Mouse (Mus musculus): ENCODE results near the gene Cd83. TPM values are rescaled to one million over a fixed set of nuclear protein-coding genes. Genes with fewer than 3 reads are reported as not detected.

The Cd83 gene
- total RNA-seq, 4 experiments from 2014 or later = 7.6 to 21.2 (median 13.4) TPM

DNA sequence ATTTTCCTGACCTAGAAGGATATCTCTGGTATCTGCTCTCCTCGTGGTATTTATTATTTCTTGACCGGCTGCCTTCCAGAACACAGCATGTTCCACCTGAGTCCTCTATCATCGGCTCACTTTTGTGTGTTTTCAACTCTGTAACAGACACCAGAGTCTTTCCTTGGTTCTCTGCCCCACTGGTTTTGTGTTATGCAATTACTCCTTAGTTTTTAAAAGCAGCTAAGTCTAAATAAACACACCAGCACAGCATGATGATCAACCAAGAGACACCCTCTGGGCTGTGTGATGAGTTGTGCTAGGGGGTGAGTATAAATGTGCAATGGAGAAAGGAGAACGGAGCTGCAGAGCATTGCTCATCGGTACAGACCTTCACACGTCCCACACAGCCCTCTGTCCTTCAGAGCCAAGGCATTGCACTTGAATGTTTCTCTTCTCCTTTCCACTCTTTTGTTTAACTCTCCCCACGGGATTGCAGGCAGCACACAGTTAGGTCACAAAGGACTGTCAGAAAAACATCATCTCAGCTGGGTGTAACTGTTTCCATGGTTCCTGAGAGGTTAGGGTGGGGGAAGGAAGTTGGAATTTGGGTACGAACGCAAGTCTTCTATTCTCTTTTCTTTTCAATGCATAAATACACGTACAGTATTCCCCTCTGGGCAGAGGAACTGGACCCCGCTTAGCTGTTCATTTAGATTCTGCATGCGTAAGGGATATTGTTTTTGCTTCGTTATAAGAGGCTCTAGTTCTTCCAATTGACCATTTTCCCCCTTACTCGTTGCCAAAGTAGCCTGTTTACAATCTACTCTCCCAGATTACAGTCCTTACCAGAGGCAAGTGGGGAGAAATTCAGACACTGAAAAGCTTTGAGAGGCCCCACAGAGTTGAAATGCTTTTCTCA is 22.0 kb downstream of the Cd83 start:
- DNase-seq (ENCODE audit: low spot score in 2 of 2) = no peak

DNA sequence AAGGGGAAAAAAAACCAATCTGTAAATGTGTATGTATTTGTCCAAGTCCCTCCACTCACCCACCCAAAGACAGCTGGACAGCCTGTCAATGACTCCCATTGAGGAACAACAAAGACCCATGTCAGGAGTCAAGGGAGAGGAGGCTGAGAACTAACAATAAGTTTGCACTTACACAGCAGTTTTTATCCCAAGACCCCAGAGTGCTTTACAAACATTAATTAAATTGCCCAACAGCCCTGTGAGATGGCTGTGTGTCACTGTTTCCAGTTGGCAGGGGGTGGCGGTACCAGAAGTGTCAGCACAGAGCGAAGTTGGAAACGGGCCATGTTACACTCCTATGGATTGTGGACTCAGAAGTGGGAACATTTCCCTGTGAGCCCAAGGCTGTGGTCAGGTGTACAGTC is 22.7 kb downstream of the Cd83 start:
- DNase-seq (ENCODE audit: low spot score in 2 of 2) = no peak

DNA sequence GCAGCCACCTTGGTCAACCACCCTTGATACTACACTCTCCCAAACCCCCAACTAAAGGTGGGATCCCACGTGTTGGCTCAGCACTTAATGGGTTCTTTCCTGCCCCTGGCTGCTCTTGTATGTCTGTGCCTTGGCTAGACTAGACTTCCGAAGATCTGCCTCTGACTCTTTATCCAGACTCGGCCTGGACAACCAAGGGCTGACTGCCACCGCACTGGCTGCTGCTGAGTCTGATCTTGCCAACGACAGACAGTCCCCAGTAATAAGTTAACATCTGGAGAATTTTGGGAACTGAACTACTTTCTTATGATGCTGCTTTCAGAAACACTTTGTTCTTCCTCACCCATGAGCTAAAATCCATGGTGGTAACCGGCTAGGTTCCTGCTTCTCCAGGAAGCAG is 26.0 kb downstream of the Cd83 start:
- no peak for DNase-seq (ENCODE audit: low spot score in 2 of 2)

DNA sequence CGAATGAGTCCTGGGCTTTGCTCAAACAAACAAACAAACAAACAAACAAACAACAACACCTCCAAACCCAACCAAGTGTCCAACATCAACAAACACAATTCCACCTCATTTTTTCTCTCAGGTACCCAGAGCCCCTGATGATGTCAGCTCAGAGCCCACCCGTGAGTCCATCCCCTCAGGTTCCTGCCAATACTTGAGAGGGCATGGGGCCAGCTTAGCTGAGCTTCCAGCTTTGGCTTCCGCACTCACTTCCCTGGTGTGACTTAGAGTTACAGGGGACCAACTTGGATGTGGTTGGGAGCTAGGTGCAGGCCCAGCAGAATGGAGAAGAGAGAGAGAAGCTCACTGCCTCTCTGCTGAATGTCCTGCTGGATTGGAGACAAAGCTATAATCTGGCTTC is 27.3 kb downstream of the Cd83 start:
- no peak for DNase-seq (ENCODE audit: low spot score in 2 of 2)

DNA sequence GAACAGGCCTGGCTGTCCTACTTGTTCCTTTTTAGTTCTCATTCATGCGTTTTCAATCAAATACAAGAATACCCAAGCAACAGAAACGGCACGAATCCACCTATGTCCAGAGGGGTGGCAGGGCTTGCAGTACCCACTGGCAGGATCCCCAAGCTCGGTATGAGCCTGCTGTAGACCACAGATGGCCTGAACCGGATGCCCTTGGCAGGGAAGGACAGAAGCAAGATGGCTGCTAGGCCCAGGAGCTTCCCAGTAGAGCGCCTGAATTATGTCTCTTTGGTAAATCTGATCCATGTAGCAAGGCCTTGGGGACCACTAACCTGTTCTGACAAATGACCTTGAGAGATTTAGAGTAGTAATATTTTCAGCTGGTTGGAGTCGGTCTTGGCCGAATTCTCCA is 28.9 kb downstream of the Cd83 start:
- no peak for DNase-seq (ENCODE audit: low spot score in 2 of 2)

DNA sequence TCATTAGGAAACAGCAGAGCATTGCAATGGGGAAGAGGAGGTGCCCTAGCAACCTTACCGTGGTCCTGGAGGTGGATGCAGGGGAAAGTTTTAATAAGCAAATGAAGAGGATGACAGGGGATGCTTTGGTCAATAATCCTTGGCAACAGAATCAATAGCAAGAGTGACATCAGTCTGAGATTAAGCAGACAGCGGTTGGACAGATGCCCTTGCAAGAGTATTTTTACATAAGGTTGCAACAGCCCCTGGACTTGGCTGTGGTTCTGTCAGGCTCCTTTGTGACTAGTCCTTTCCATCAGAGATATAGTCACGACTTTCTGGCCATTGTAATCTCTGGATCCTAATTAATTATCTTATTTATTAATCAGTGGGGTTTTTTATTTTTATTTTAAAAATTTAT is 32.9 kb downstream of the Cd83 start:
- DNase-seq (ENCODE audit: low spot score in 2 of 2) = no peak

DNA sequence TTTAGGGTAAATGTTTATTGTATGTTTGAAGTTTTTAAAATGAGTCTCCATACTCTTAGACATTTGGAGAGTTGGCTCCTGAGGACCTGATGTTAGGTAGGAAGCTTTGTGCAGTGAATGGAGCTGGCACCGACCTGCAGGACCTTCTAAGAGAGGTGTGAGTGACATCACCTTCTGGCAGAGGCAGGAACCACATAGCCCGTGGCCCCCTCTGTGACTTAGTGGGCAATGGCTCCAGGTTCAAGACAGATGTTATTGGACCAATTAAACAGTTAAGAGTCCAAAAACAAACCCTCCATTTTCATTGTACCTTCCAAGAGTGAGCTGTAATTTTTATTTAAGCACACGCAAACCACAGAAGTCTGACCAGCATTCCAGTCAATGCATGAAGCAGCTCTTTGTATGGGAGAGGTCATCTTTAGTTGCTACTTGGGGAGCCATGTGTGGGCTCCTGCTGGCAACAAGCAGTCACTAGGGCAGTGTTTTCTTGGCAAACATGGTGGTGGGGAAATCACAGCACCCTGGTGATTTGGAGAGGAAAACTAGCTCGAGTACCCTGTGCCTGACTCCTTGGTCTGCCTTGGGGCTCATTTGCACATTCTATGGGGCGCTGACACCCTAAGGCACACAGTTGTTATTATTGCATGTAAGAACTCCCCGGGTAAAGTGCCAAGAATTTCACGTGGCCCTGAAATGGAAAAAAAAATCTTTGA is 33.9 kb downstream of the Cd83 start:
- DNase-seq (ENCODE audit: low spot score in 2 of 2) = no peak

DNA sequence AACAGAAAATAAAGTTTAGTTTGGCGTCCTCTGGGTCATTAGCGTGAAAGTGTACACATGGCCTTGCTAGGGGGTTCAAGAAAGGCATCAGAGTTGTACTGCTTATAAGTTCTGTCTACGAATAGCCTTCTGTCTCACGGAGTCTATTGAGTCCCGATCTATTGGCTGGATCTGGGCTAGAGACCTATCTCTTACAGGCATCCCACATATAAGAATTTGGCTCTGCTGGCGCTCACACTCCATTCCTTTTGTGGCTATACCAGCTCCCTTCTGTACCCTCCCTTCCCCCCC is 34.4 kb downstream of the Cd83 start:
- no peak for DNase-seq (ENCODE audit: low spot score in 2 of 2)

DNA sequence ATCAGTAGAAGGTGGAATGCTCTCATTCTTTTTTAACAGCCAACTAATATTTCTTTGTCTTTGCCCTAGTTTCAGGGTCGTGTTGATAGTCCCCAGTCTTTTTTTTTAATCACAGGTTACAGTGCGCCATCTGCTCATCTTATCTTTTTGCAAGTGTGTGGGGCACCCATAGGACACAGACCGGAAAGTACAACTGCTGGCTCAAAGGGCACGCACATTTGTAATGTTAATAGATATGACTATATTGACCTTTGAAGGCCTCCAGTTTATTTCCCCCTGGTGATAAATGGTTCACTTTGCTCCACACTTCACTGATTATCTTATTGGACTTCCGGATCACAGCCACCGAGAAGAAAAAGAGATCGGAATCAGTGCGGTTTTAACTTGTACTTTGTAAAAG is 35.5 kb downstream of the Cd83 start:
- no peak for DNase-seq (ENCODE audit: low spot score in 2 of 2)

DNA sequence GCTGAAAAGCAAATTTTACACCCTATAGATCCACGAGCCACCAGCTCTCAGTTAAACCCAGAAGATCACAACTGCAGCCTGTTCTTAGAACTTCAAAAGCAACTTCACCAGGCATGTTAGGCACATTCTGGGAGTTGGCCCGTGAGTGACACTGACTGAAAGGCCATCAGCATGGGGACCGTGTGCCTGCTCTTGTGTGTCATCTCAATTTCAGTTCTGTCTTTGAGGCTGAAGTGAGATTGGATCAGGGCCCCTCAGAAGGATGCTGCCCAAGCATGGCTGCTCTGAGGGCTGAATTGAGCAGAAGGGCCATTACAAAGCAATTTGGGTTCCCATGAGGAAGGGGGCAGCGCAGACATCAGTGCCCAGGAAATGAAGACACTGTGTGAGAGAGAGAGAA is 37.7 kb downstream of the Cd83 start:
- DNase-seq (ENCODE audit: low spot score in 2 of 2) = no peak

DNA sequence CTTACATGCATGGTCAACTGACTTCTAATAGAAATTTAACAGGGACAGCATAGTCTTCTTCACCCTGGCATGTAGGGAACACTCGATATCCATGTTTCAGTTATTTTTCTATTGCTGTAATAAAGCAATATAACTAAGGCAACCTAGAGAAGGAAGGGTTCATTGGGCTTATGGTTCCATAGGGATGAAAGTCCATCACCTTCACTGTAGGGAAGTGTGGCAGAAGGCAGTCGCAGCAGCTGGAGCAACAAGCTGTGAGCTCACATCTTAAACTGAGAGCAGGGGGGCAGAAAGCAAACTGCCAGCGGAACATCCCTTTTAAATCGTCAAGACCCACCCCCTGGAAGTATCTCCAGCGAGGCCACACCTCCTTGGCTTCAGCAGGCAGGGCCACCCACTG is 44.1 kb downstream of the Cd83 start:
- no peak for DNase-seq (ENCODE audit: low spot score in 2 of 2)

DNA sequence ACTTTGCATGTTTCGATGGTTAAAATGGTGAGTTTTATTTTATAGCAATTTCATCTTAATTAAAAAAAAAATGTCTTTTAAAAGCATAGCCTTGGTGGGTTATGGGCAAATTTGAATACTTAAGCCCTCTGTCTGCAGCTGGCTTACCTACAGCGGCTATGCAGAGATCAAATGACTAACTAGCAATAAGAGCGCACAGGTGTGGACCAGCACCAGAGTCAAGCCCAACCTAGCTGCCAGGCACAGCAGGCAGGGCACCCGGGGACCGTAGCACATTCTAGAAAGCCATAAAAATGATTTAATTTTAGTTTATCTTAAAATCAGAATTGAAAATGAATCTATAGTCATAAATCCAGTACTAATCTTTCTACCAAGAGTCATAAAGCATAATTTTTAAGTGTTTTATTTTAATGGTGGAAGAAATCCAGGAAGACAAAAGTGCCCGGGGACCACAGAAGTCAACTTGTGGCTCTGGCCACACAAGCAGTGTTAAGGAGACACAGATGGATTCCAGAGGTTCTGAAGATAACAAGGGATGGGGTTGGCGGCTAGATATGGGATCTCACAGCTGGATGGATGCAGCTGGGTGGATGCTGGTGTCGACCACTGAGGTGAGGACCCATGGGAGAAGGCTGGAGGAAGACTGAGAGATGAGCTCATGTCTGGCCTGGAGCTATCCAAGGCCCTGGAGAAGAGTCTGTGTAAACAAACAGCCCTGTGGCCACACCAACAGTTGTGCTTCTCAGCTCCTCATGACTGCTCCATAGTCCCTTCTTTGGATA is 46.5 kb downstream of the Cd83 start:
- no peak for DNase-seq (ENCODE audit: low spot score in 2 of 2)

DNA sequence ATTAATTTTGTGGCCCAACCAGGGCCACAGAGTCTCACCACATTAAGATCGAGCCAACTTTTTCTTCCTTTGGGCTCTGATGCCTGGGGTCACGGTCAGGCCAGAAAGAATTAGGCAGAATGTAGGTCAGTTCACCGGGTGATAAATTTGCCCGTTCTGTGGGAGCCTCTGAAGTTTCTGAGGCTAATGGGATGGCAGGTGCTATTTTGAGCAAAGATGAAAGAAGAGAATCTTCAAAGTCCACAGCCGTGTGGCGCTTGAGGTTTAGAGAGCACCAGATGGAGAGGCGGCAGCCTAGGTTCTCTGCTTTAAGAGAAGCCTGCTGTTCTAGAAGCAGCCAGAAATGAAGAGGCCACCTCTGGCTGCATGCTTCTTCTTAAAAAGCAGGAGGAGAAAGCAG is 48.2 kb downstream of the Cd83 start:
- no peak for DNase-seq (ENCODE audit: low spot score in 2 of 2)

DNA sequence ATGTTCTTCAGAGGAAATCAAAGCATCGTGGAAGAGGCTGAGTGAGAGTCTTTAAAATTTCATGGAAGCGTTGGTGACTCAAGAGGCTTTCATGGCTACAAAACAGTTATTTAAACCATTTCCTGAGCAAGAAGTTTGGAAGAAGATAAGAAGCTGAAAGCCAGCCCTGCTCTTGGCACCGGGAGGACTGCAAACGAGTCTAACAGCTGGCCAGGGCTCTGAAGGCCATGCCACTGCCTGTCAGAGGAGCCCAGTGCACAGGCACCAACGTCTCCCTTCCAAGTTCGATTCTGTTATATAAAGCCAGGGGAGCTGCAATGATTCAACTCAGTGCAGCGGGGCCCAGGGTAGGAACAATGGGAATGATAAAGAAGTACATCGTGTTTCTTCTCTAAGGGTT is 51.8 kb downstream of the Cd83 start:
- no peak for DNase-seq (ENCODE audit: low spot score in 2 of 2)

DNA sequence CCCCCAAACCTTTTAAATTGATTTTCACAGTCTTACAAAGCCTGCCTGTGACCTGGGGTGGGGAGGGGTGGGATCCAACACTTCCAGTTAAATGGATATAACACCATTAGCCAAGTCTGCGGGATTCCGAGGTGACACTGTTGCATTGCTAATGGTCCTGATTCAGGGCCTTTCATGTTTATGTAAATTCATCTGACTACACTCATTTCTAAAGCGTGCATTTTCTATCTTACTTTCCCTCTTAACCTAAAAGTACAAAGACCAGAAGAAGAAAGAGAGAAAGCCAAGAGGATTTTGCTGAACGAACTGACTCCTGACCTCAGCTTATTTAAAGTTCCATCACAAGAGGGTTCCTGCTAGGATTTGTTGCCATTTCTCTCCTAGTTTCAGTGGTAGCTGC is 53.2 kb downstream of the Cd83 start:
- DNase-seq (ENCODE audit: low spot score in 2 of 2) = no peak

DNA sequence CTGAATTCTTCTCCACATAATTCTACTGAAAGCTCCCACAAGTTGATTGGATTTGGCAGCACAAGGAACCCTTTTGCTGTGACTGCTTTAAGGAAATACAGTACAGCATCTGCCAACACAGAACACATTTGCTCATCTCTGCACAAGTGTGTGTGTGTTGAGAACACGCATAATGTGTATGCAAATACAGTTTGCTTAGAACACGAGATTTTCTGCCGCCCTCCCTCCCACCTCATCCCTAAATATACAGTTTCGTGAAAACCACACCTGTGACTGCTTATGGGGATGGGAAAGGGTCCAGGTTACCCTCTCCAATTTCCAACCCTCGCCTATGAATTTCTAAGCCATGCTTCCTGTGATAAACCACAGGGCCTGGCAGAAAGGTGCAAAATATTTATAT is 60.6 kb downstream of the Cd83 start:
- peak; percentile 14 to 15 for DNase-seq (ENCODE audit: low spot score in 2 of 2)

DNA sequence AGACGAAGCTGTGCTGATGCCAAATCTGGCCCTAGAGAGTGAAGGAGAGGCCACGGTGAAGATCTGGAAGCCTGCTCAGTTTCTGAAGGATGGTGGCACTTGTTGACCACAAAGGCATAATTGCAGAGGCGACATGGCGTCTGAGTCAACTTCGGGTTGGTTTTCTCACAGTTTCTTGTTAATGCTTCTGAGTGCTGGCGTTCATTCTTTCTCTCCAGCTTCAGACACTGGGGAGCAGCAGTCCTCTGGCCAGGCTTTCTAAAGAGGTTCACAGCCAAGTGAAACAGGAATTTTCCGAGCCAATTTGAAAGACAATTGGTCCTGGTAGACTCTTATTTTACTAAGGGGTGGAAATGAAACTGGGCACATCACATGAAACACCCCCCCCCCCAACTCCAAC is 62.6 kb downstream of the Cd83 start:
- no peak for DNase-seq (ENCODE audit: low spot score in 2 of 2)

DNA sequence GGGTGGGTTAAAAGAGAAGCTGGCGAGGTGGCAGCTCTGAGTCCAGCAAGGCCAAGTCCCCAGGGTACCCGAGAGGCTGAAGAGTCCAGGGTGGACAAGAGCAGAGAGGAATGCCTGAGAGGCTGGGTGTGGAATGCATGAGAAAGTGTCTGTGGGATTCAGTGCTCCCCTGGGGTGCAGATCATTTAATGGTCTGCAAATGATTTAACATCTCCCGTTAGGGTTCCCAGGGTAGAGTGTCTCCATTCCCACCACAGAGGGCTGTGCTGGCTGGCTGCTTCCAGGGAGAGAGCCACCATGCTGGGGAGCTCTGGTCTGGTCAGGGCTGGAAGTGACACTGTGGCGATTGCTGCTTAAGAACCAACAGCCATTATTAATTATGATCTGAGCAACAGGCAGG is 65.2 kb downstream of the Cd83 start:
- DNase-seq (ENCODE audit: low spot score in 2 of 2) = no peak

DNA sequence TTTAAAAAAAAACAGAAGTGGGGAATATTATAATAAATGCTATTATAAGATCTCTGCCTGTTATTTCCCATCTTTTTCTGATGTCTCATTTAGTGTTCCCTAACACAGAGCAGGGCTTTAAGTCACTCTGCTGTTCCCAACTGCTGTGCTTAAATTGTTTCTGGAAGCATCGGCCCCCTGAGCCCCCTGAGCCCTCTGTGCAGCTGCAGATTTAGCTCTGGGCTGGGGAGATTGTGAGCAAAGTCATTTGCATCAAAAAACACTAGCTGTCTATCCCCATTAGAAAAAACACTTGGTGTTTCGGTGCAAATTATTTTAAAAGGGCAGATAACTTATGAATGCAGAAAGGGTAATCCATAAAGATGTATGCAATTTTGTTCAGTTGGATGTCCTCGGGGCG is 66.5 kb downstream of the Cd83 start:
- no peak for DNase-seq (ENCODE audit: low spot score in 2 of 2)

All from layer of hippocampus, adult 8-10 months (tissue).